Mouse (Mus musculus) lung, postnatal 0 days (tissue): ENCODE results near the gene Ggct. TPM values are rescaled to one million over a fixed set of nuclear protein-coding genes. Genes with fewer than 3 reads are reported as not detected.

Experiments used
- ATAC-seq: fragments of 200-750 bp; cut with Nextera tagmentation; 2 replicates; pipeline ENCODE4 v1.8.0; 2017; ENCODE audit warnings: moderate library complexity
- DNase-seq: peaks from one replicate; pipeline ENCODE4 v3.0.0-alpha.2; 2016; ENCODE audit warnings: low spot score
- H3K27ac ChIP-seq: fragments of 300-500 bp; sonication (generic); 2 replicates; pipeline ENCODE4 v1.5.1; 2014; ENCODE audit warnings: antibody characterized with exemption, mild to moderate bottlenecking, low read length, mixed read lengths
- H3K27me3 ChIP-seq: fragments of 300-500 bp; sonication (generic); replicated peaks from 2 replicates; pipeline ENCODE4 v1.6.1; 2014; ENCODE audit warnings: low read length, mixed read lengths; ENCODE audit not compliant: insufficient read depth
- H3K36me3 ChIP-seq: fragments of 300-500 bp; sonication (generic); 2 replicates; pipeline ENCODE4 v1.6.1; 2014; ENCODE audit warnings: low read length, mixed read lengths; ENCODE audit not compliant: insufficient read depth
- H3K4me1 ChIP-seq: fragments of 300-500 bp; sonication (generic); 2 replicates; pipeline ENCODE4 v1.6.1; 2014; ENCODE audit warnings: antibody characterized with exemption, low read depth, low read length, mixed read lengths; ENCODE audit not compliant: insufficient read depth
- H3K4me2 ChIP-seq: fragments of 300-500 bp; sonication (generic); replicated peaks from 2 replicates; pipeline ENCODE4 v1.6.1; 2014; ENCODE audit warnings: low read depth, mild to moderate bottlenecking, low read length, moderate library complexity, mixed read lengths
- H3K4me3 ChIP-seq: fragments of 300-500 bp; sonication (generic); 2 replicates; pipeline ENCODE4 v1.5.1; 2014; ENCODE audit warnings: low read depth, low read length
- H3K9ac ChIP-seq: fragments of 300-500 bp; sonication (generic); replicated peaks from 2 replicates; pipeline ENCODE4 v1.6.1; 2014; ENCODE audit warnings: low read depth, mild to moderate bottlenecking
- H3K9me3 ChIP-seq: fragments of 300-500 bp; sonication (generic); 2 replicates; pipeline ENCODE4 v1.6.1; 2016; ENCODE audit warnings: low read length, mixed read lengths
- CTCF ChIP-seq: IDR thresholded peaks from 2 replicates; pipeline ENCODE4 v1.5.1; 2016; ENCODE audit warnings: antibody characterized with exemption, mild to moderate bottlenecking
- EP300 ChIP-seq: IDR thresholded peaks from 2 replicates; pipeline ENCODE4 v1.6.1; 2016; ENCODE audit warnings: antibody characterized with exemption, mild to moderate bottlenecking, control low read depth
- WGBS: fragments of 180-500 bp; shearing (Covaris S2); extraction: QIAGEN DNeasy Blood & Tissue Kit; methylation state at CpG from one replicate; pipeline ENCODE4 v1.1.7; 2014; 5-methylcytosine and 5-hydroxymethylcytosine counted together
- polyA plus RNA-seq: library from polyadenylated mRNA; unstranded; fragments of >200 nt; fragmentation: Nextera tagmentation; extraction: Ambion mirVana; gene quantifications from 2 replicates; pipeline ENCODE4 v1.2.1, GENCODE M21; 2015

Gene Ggct
- polyA plus RNA-seq, 1 experiment from 2014 or later = 6.9 TPM

GRCm38 (mm10) chr6:55027642-55028041, 34.9 kb upstream of the Ggct start:
- Histone ChIP-seq H3K4me3 (no peak overlapping the region), H3K36me3 (no peaks in the 10 kb centered on the region), H3K27me3 (no peaks in the 10 kb centered on the region), H3K4me2 (no peak overlapping the region), H3K9ac (no peak overlapping the region), H3K4me1 (no peaks in the 10 kb centered on the region), H3K27ac (no peak overlapping the region), H3K9me3 (no peaks in the 10 kb centered on the region)
- DNase-seq (no peak), ATAC-seq (peak; percentile 38; the same call in 1 of the 2 replicates)
- TF ChIP-seq CTCF = no peak
- no peak for TF ChIP-seq EP300
- 76% methylated on average over 2 of the region's 2 CpGs for WGBS

- Histone ChIP-seq H3K36me3 (no peaks in the 10 kb centered on the region), H3K27ac (no peak overlapping the region), H3K9me3 (no peaks in the 10 kb centered on the region), H3K4me3 (no peak overlapping the region), H3K4me1 (peaks cover under 1% of the 10 kb centered on the region; the same call in 1 of the 2 replicates), H3K27me3 (no peaks in the 10 kb centered on the region), H3K9ac (no peak overlapping the region), H3K4me2 (no peak overlapping the region)
- DNase-seq (no peak), ATAC-seq (no peak)
- 79% methylated on average over 7 of the region's 7 CpGs for WGBS
- no peak for TF ChIP-seq CTCF
- no peak for TF ChIP-seq EP300
These were observed 29.1 kb upstream of the Ggct start for GRCm38 (mm10) chr6:55021806-55022205.

GRCm38 (mm10) chr6:55018417-55018816, 25.7 kb upstream of the Ggct start:
- Histone ChIP-seq H3K36me3 (no peaks in the 10 kb centered on the region), H3K9ac (no peak overlapping the region), H3K4me2 (no peak overlapping the region), H3K9me3 (no peaks in the 10 kb centered on the region), H3K27me3 (no peaks in the 10 kb centered on the region), H3K4me3 (no peak overlapping the region), H3K4me1 (peaks cover 3% of the 10 kb centered on the region; the same call in 1 of the 2 replicates), H3K27ac (no peak overlapping the region)
- TF ChIP-seq CTCF (no peak), EP300 (no peak)
- DNase-seq (no peak), ATAC-seq (no peak)
- WGBS = 40% methylated on average over 2 of the region's 2 CpGs

- 0 out of 2 replicates have a peak overlapping the region, but pooled peaks have one; percentile 1 for H3K27ac ChIP-seq
- H3K4me3 ChIP-seq = peak overlapping the region; percentile 26
- WGBS = 21% methylated on average over 15 of the region's 15 CpGs
- TF ChIP-seq CTCF = peak; percentile 97
- no peak for TF ChIP-seq EP300
- H3K9me3 ChIP-seq = no peaks in the 10 kb centered on the region
- peaks cover 3% of the 10 kb centered on the region; the same call in 1 of the 2 replicates for H3K4me1 ChIP-seq
- ATAC-seq (peak; percentile 86), DNase-seq (peak; percentile 96)
- H3K27me3 ChIP-seq = no peaks in the 10 kb centered on the region
- H3K9ac ChIP-seq = no peak overlapping the region
- H3K4me2 ChIP-seq = peak overlapping the region; percentile 48
- H3K36me3 ChIP-seq = no peaks in the 10 kb centered on the region
These were observed 24.2 kb upstream of the Ggct start for GRCm38 (mm10) chr6:55016710-55017583.

- ATAC-seq (peak; percentile 90), DNase-seq (peak; percentile 89)
- no peak overlapping the region for H3K9ac ChIP-seq
- no peaks in the 10 kb centered on the region for H3K9me3 ChIP-seq
- H3K27me3 ChIP-seq = no peaks in the 10 kb centered on the region
- peak overlapping the region; percentile 48 for H3K4me2 ChIP-seq
- no peaks in the 10 kb centered on the region for H3K36me3 ChIP-seq
- 9% methylated on average over 5 of the region's 5 CpGs for WGBS
- H3K4me3 ChIP-seq = no peak overlapping the region
- peaks cover 3% of the 10 kb centered on the region; the same call in 1 of the 2 replicates for H3K4me1 ChIP-seq
- TF ChIP-seq CTCF (peak; percentile 87), EP300 (no peak)
- H3K27ac ChIP-seq = 0 out of 2 replicates have a peak overlapping the region, but pooled peaks have one; percentile 1
These were observed 23.5 kb upstream of the Ggct start for GRCm38 (mm10) chr6:55016236-55016635.

GRCm38 (mm10) chr6:55014184-55014583, 21.4 kb upstream of the Ggct start:
- H3K4me3 ChIP-seq = no peak overlapping the region
- no peaks in the 10 kb centered on the region for H3K9me3 ChIP-seq
- ATAC-seq (no peak), DNase-seq (no peak)
- 86% methylated on average over 3 of the region's 3 CpGs for WGBS
- no peak overlapping the region for H3K4me2 ChIP-seq
- no peaks in the 10 kb centered on the region for H3K36me3 ChIP-seq
- H3K4me1 ChIP-seq = peaks cover 3% of the 10 kb centered on the region; the same call in 1 of the 2 replicates
- H3K9ac ChIP-seq = no peak overlapping the region
- H3K27ac ChIP-seq = no peak overlapping the region
- no peaks in the 10 kb centered on the region for H3K27me3 ChIP-seq
- TF ChIP-seq EP300 = no peak
- no peak for TF ChIP-seq CTCF
